ENCODE assay signal across 8 mouse cellular contexts in genomic region chr16:56715608-56716007, GRCm38 (mm10). TPM values are rescaled to one million over a fixed set of nuclear protein-coding genes. Genes with fewer than 3 reads are reported as not detected.
DNase-seq lines count a peak whose midpoint lies in the region; ATAC-seq and TF ChIP-seq lines count a peak whose summit lies in the region.

No protein-coding gene starts in this region.

- WGBS in heart, embryonic 15.5 days, result 43% methylated on average over 3 of the region's 3 CpGs
- 71% methylated on average over 3 of the region's 3 CpGs for WGBS in embryonic facial prominence, embryonic 11.5 days
- 56% methylated on average over 3 of the region's 3 CpGs for WGBS in intestine, embryonic 16.5 days
- 49% methylated on average over 3 of the region's 3 CpGs for WGBS in cerebellum, adult 2 months

- no peak overlapping the region for H3K9ac ChIP-seq in heart, embryonic 15.5 days
- no peak overlapping the region for H3K9ac ChIP-seq in embryonic facial prominence, embryonic 11.5 days (replicated peaks; ENCODE audit: low read length)
- peak overlapping the region; percentile 83 for H3K9ac ChIP-seq in intestine, embryonic 16.5 days (ENCODE audit: low read depth, low read length)

- H3K79me2 ChIP-seq in myocyte (ENCODE audit: control insufficient read depth, insufficient read depth), result peaks cover 41% of the 10 kb centered on the region

- no peaks in the 10 kb centered on the region for H3K27me3 ChIP-seq in heart, embryonic 15.5 days
- H3K27me3 ChIP-seq in embryonic facial prominence, embryonic 11.5 days (ENCODE audit: control insufficient read depth, insufficient read depth, low read length), result no peaks in the 10 kb centered on the region
- H3K27me3 ChIP-seq in intestine, embryonic 16.5 days (replicated peaks; ENCODE audit: control insufficient read depth, insufficient read depth, low read length), result no peaks in the 10 kb centered on the region
- no peaks in the 10 kb centered on the region for H3K27me3 ChIP-seq in myocyte (ENCODE audit: control insufficient read depth, insufficient read depth, insufficient read length)
- no peaks in the 10 kb centered on the region for H3K27me3 ChIP-seq in cerebellum, adult 2 months (ENCODE audit: control insufficient read depth, insufficient read depth, low read length)

- no peak for ATAC-seq in heart, embryonic 15.5 days (replicated peaks; ENCODE audit: insufficient number of reproducible peaks, insufficient read depth, low FRiP score, low read depth)
- no peak for ATAC-seq in embryonic facial prominence, embryonic 11.5 days (replicated peaks; ENCODE audit: insufficient number of reproducible peaks, low FRiP score, low TSS enrichment, low read depth)
- ATAC-seq in intestine, embryonic 16.5 days, result no peak

- DNase-seq in heart, postnatal 4 days, result no peak
- no peak for DNase-seq in embryonic facial prominence, embryonic 11.5 days (ENCODE audit: low spot score)
- DNase-seq in left cerebral cortex, adult 11 months (ENCODE audit: low spot score), result no peak
- no peak for DNase-seq in urinary bladder, adult 18-20 months (ENCODE audit: low spot score in 2 of 2)
- no peak for DNase-seq in cerebellum, adult 2 months

- no peak for TF ChIP-seq POLR2A in myocyte (IDR thresholded peaks at IDR 0.05; ENCODE audit: insufficient read length, low read depth)
- no peak for TF ChIP-seq POLR2A in cerebellum, adult 2 months (IDR thresholded peaks at IDR 0.05; ENCODE audit: borderline replicate concordance, insufficient read depth, low read length)

- TF ChIP-seq CTCF in cerebellum, adult 2 months (IDR thresholded peaks at IDR 0.05; ENCODE audit: borderline replicate concordance, insufficient read depth, low read depth, low read length), result no peak

- H3K4me1 ChIP-seq in heart, embryonic 15.5 days (replicated peaks), result peaks cover 18% of the 10 kb centered on the region
- no peaks in the 10 kb centered on the region for H3K4me1 ChIP-seq in embryonic facial prominence, embryonic 11.5 days (ENCODE audit: control insufficient read depth, insufficient read depth, low read length)
- H3K4me1 ChIP-seq in intestine, embryonic 16.5 days (ENCODE audit: control insufficient read depth, insufficient read depth, low read length), result peaks cover 13% of the 10 kb centered on the region
- H3K4me1 ChIP-seq in cerebellum, adult 2 months (ENCODE audit: control insufficient read depth, insufficient read depth, low read length), result no peaks in the 10 kb centered on the region

- H3ac ChIP-seq in myocyte (ENCODE audit: control insufficient read depth, insufficient read length), result no peak overlapping the region

- H3K4me2 ChIP-seq in heart, embryonic 15.5 days, result peak overlapping the region; percentile 67
- H3K4me2 ChIP-seq in embryonic facial prominence, embryonic 11.5 days (ENCODE audit: low read depth, low read length), result peak overlapping the region; percentile 60; the same call in 1 of the 2 replicates
- peak overlapping the region; percentile 68 for H3K4me2 ChIP-seq in intestine, embryonic 16.5 days (ENCODE audit: low read depth, low read length)
- H3K4me2 ChIP-seq in myocyte (ENCODE audit: low read depth), result peak overlapping the region; percentile 73

- 0 out of 2 replicates have a peak overlapping the region, but pooled peaks have one; percentile 96 for H3K27ac ChIP-seq in heart, embryonic 15.5 days
- H3K27ac ChIP-seq in embryonic facial prominence, embryonic 11.5 days (replicated peaks; ENCODE audit: low read depth, low read length), result no peak overlapping the region
- H3K27ac ChIP-seq in intestine, embryonic 16.5 days (ENCODE audit: low read length), result peak overlapping the region; percentile 99
- no peak overlapping the region for H3K27ac ChIP-seq in cerebellum, adult 2 months (ENCODE audit: insufficient read depth, low read length)

- H3K36me3 ChIP-seq in heart, embryonic 15.5 days, result peaks cover 20% of the 10 kb centered on the region
- no peaks in the 10 kb centered on the region for H3K36me3 ChIP-seq in embryonic facial prominence, embryonic 11.5 days (replicated peaks; ENCODE audit: control insufficient read depth, insufficient read depth, low read depth, low read length)
- H3K36me3 ChIP-seq in intestine, embryonic 16.5 days (ENCODE audit: control insufficient read depth, insufficient read depth, low read length), result peaks cover 2% of the 10 kb centered on the region; the same call in 1 of the 2 replicates
- peaks cover 19% of the 10 kb centered on the region for H3K36me3 ChIP-seq in myocyte (ENCODE audit: control insufficient read depth, insufficient read depth)

- H3K4me3 ChIP-seq in heart, embryonic 15.5 days, result peak overlapping the region; percentile 90
- peak overlapping the region; percentile 83 for H3K4me3 ChIP-seq in embryonic facial prominence, embryonic 11.5 days (ENCODE audit: low read depth, low read length)
- peak overlapping the region; percentile 71 for H3K4me3 ChIP-seq in intestine, embryonic 16.5 days (ENCODE audit: low read length)
- peak overlapping the region; percentile 57 for H3K4me3 ChIP-seq in myocyte
- no peak overlapping the region for H3K4me3 ChIP-seq in cerebellum, adult 2 months (replicated peaks; ENCODE audit: insufficient read depth, low read depth, low read length)

- H3K9me3 ChIP-seq in heart, embryonic 15.5 days (replicated peaks), result no peaks in the 10 kb centered on the region
- no peaks in the 10 kb centered on the region for H3K9me3 ChIP-seq in embryonic facial prominence, embryonic 11.5 days (replicated peaks; ENCODE audit: control insufficient read depth, low read length)
- no peaks in the 10 kb centered on the region for H3K9me3 ChIP-seq in intestine, embryonic 16.5 days (ENCODE audit: control insufficient read depth, low read length)

TF ChIP-seq in myocyte, 11 proteins besides CTCF, POLR2A, EP300 and RAD21:
- TF ChIP-seq E2F4 (IDR thresholded peaks at IDR 0.05; ENCODE audit: insufficient read depth) (no peak), MYOG (IDR thresholded peaks at IDR 0.05; ENCODE audit: control insufficient read depth in 1 of 3, insufficient read depth in 1 of 3, insufficient read length in 2 of 3, low read depth in 2 of 3) (no peak), POLR2AphosphoS2 (IDR thresholded peaks at IDR 0.05; ENCODE audit: insufficient read length, low read depth) (no peak), MAX (IDR thresholded peaks at IDR 0.05; ENCODE audit: low read depth) (no peak), REST (IDR thresholded peaks at IDR 0.05; ENCODE audit: insufficient read depth, insufficient read length) (no peak), SRF (IDR thresholded peaks at IDR 0.05; ENCODE audit: control insufficient read depth, insufficient read length, low read depth) (no peak), CEBPB (IDR thresholded peaks at IDR 0.05; ENCODE audit: insufficient read depth, poor library complexity, severe bottlenecking) (no peak), TCF3 (IDR thresholded peaks at IDR 0.05; ENCODE audit: insufficient read length, low read depth) (no peak), TCF12 (IDR thresholded peaks at IDR 0.05; ENCODE audit: insufficient read depth, poor library complexity, severe bottlenecking) (no peak), MYOD1 (IDR thresholded peaks at IDR 0.05; ENCODE audit: control insufficient read depth in 1 of 3, insufficient read length in 2 of 3, low read depth in 2 of 3) (no peak), USF1 (IDR thresholded peaks at IDR 0.05; ENCODE audit: low read depth) (no peak)

RNA-seq across cellular contexts. Expression of gene Tfg, which starts 1.6 kb away (rescaled TPM):
- polyA plus RNA-seq in heart, embryonic 15.5 days (2015; fragmentation: Nextera tagmentation; extraction: Ambion mirVana), result 113 and 119 TPM in 2 replicates
- 10 to 100 TPM; 70.4 to 73.3 TPM for total RNA-seq in heart, postnatal 4 days (2021)
- 183 and 197 TPM in 2 replicates for polyA plus RNA-seq in embryonic facial prominence, embryonic 11.5 days (2014; fragmentation: Nextera tagmentation; extraction: Ambion mirVana)
- polyA plus RNA-seq in intestine, embryonic 16.5 days (2015; fragmentation: Nextera tagmentation; extraction: Ambion mirVana), result 303 and 353 TPM in 2 replicates
- 48.2 TPM for polyA plus RNA-seq in myocyte (2012; fragmentation: generic; extraction: Trizol)
- polyA plus RNA-seq in cerebellum, adult 2 months (2012; rRNA removed), result 113 and 127 TPM in 2 replicates

Comparison
In these comparisons a context has a peak if more than half of its experiments do, and no peak if none do; other contexts are left out.
1. H3K27ac ChIP-seq: peak in heart, embryonic 15.5 days (single experiment) and intestine, embryonic 16.5 days (single experiment); none in embryonic facial prominence, embryonic 11.5 days (single experiment) and cerebellum, adult 2 months (single experiment).
2. Peak in every context shown above with its lines, with median percentiles within 50 percentile points of each other: H3K4me2 ChIP-seq.